Comparison of ENCODE assay signal across 21 mouse cellular contexts in genomic region chr16:41179557-41179956, GRCm38 (mm10).
A peak's percentile ranks its signal among the peaks of the same experiment; 100 is the strongest.
DNase-seq lines count a peak whose midpoint lies in the region; ATAC-seq and TF ChIP-seq lines count a peak whose summit lies in the region.
"Had no signal": no experiment of that assay in that cellular context is flagged by ENCODE, and none has a peak within 500 bp of the region (broad histone marks: within the 10 kb centered on the region; RNA-seq: fewer than 3 reads in every experiment).

No protein-coding gene starts in this region.

- H3K4me1 ChIP-seq in forebrain, postnatal 0 days (ENCODE audit: insufficient read depth), result 0 out of 2 replicates have a peak, but pooled peaks cover 3% of the 10 kb centered on the region
- H3K4me1 ChIP-seq: limb, embryonic 12.5 days; megakaryocyte, embryonic 14.5 days; stomach, embryonic 15.5 days had no signal

- peak; percentile 39 for DNase-seq in heart, adult 11 months
- no peak for DNase-seq in heart, postnatal 4 days
- DNase-seq in left cerebral cortex, adult 9 months (ENCODE audit: low spot score in 2 of 2), result peak; percentile 8 to 9
- DNase-seq in left cerebral cortex, adult 11 months (ENCODE audit: low spot score), result no peak
- peak; percentile 77 for DNase-seq in brain, embryonic 14.5 days (ENCODE audit: low read depth)
- peak; percentile 30 for DNase-seq in forebrain, postnatal 0 days
- no peak for DNase-seq in urinary bladder, postnatal 10 days (ENCODE audit: low spot score)
- DNase-seq in lung, adult 18-20 months, result no peak
- DNase-seq: adrenal gland, postnatal 10 days; B cell, adult 2 months; cerebellum, adult 18-20 months; heart, adult 18-20 months; kidney, adult 8-10 months; kidney, postnatal 4 days; lung, postnatal 10 days; spleen, adult 18-20 months; thymus, postnatal 14 days had no signal

- TF ChIP-seq CTCF in brain, embryonic 14.5 days (IDR thresholded peaks at IDR 0.05; ENCODE audit: borderline replicate concordance, extremely low read depth, insufficient read depth, insufficient read length), result no peak
- TF ChIP-seq CTCF in forebrain, postnatal 0 days (IDR thresholded peaks at IDR 0.05; ENCODE audit: low read depth), result no peak

- no peak overlapping the region for H3K27ac ChIP-seq in forebrain, postnatal 0 days (ENCODE audit: low read depth, low read length)
- H3K27ac ChIP-seq: limb, embryonic 12.5 days; liver, embryonic 14.5 days; stomach, embryonic 15.5 days had no signal

- H3K27me3 ChIP-seq in forebrain, postnatal 0 days (ENCODE audit: insufficient read depth, low read length), result no peaks in the 10 kb centered on the region
- H3K27me3 ChIP-seq: limb, embryonic 12.5 days; megakaryocyte, embryonic 14.5 days; stomach, embryonic 15.5 days had no signal

- no peak overlapping the region for H3K9ac ChIP-seq in forebrain, postnatal 0 days
- H3K9ac ChIP-seq: limb, embryonic 12.5 days; liver, embryonic 14.5 days; stomach, embryonic 15.5 days had no signal

- WGBS in forebrain, postnatal 0 days, result 15% methylated on average over 3 of the region's 3 CpGs

- ATAC-seq in forebrain, postnatal 0 days, result peak; percentile 93

- TF ChIP-seq POLR2A in brain, embryonic 14.5 days (IDR thresholded peaks at IDR 0.05; ENCODE audit: borderline replicate concordance, extremely low read depth, insufficient read depth, insufficient read length, poor library complexity, severe bottlenecking), result no peak

- no peak overlapping the region for H3K4me3 ChIP-seq in forebrain, postnatal 0 days (ENCODE audit: low read depth, low read length)
- H3K4me3 ChIP-seq: limb, embryonic 12.5 days; megakaryocyte, embryonic 14.5 days; stomach, embryonic 15.5 days had no signal

- H3K9me3 ChIP-seq in forebrain, postnatal 0 days (ENCODE audit: low read length), result no peaks in the 10 kb centered on the region
- H3K9me3 ChIP-seq: limb, embryonic 12.5 days; stomach, embryonic 15.5 days had no signal

- H3K36me3 ChIP-seq in forebrain, postnatal 0 days (ENCODE audit: insufficient read depth), result no peaks in the 10 kb centered on the region
- H3K36me3 ChIP-seq: limb, embryonic 12.5 days; stomach, embryonic 15.5 days had no signal

- no peak overlapping the region for H3K4me2 ChIP-seq in forebrain, postnatal 0 days (ENCODE audit: low read depth)
- H3K4me2 ChIP-seq: limb, embryonic 12.5 days; stomach, embryonic 15.5 days had no signal

Comparison
In these comparisons a context has a peak if more than half of its experiments do, and no peak if none do; other contexts are left out.
1. DNase-seq: peak in heart, adult 11 months (single experiment), left cerebral cortex, adult 9 months (2 of 2), brain, embryonic 14.5 days (single experiment) and forebrain, postnatal 0 days (single experiment); none in heart, postnatal 4 days (single experiment), left cerebral cortex, adult 11 months (single experiment), urinary bladder, postnatal 10 days (single experiment) and lung, adult 18-20 months (0 of 2).